Mouse (Mus musculus) CD4-positive helper T cell, adult 2 months (primary cell): ENCODE measurements around the gene Smad5.

ENCODE experiments used
- DNase-seq: peaks from one replicate; pipeline ENCODE4 v3.0.0-alpha.2; 2012; ENCODE audit warnings: low read depth, missing footprints, low spot score

Gene Smad5

GRCm38 (mm10) chr13:56701924-56702323 lies 886 bp upstream of the Smad5 start:
- DNase-seq: no peak

GRCm38 (mm10) chr13:56703222-56703870 lies 536 bp downstream of the Smad5 start:
- DNase-seq: peak; percentile 82

GRCm38 (mm10) chr13:56703871-56704321 lies 1.1 kb downstream of the Smad5 start:
- peak; percentile 91 for DNase-seq

- peak; percentile 13 for DNase-seq
These were observed 1.8 kb downstream of the Smad5 start for GRCm38 (mm10) chr13:56704596-56704995.

GRCm38 (mm10) chr13:56707111-56707510 lies 4.3 kb downstream of the Smad5 start:
- DNase-seq: no peak

- DNase-seq: no peak
These were observed 4.8 kb downstream of the Smad5 start for GRCm38 (mm10) chr13:56707606-56708005.

GRCm38 (mm10) chr13:56710620-56711019 lies 7.8 kb downstream of the Smad5 start:
- DNase-seq: no peak

- no peak for DNase-seq
These were observed 9.4 kb downstream of the Smad5 start for GRCm38 (mm10) chr13:56712221-56712620.

GRCm38 (mm10) chr13:56726551-56726950 lies 23.7 kb downstream of the Smad5 start:
- DNase-seq: no peak

GRCm38 (mm10) chr13:56729046-56729445 lies 26.2 kb downstream of the Smad5 start:
- DNase-seq: no peak

- no peak for DNase-seq
These were observed 31.8 kb downstream of the Smad5 start for GRCm38 (mm10) chr13:56734617-56735016.

GRCm38 (mm10) chr13:56735212-56735875 lies 32.5 kb downstream of the Smad5 start:
- peak; percentile 35 for DNase-seq

- no peak for DNase-seq
These were observed 36.7 kb downstream of the Smad5 start for GRCm38 (mm10) chr13:56739556-56739955.

- no peak for DNase-seq
These were observed 37.7 kb downstream of the Smad5 start for GRCm38 (mm10) chr13:56740496-56740895.

GRCm38 (mm10) chr13:56741691-56742090 lies 38.9 kb downstream of the Smad5 start:
- DNase-seq: no peak

GRCm38 (mm10) chr13:56742325-56742901 lies 39.6 kb downstream of the Smad5 start:
- DNase-seq: no peak

GRCm38 (mm10) chr13:56746739-56747532 lies 44.1 kb downstream of the Smad5 start:
- no peak for DNase-seq

- DNase-seq: no peak
These were observed 44.7 kb downstream of the Smad5 start for GRCm38 (mm10) chr13:56747554-56747953.

GRCm38 (mm10) chr13:56749377-56749776 lies 46.6 kb downstream of the Smad5 start:
- no peak for DNase-seq

- DNase-seq: no peak
These were observed 49.0 kb downstream of the Smad5 start for GRCm38 (mm10) chr13:56751774-56752173.

- no peak for DNase-seq
These were observed 49.8 kb downstream of the Smad5 start for GRCm38 (mm10) chr13:56752474-56753191.
